Mouse (Mus musculus): ENCODE measurements around the gene Tbrg4.

Tbrg4 gene

GRCm38 (mm10) chr11:6568584-6569409 lies 57.1 kb downstream of the Tbrg4 start:
- in situ Hi-C loops (cut with MboI; ENCODE audit: low pct_unique_long_range_greater_than_20kb in 1 of 2, low sequenced_read_pairs in 2 of 2, unreplicated experiment in 1 of 2), result no loop called here

- in situ Hi-C loops (cut with MboI; ENCODE audit: low pct_unique_long_range_greater_than_20kb in 1 of 2, low sequenced_read_pairs in 2 of 2, unreplicated experiment in 1 of 2), result no loop called here
These were observed 57.9 kb downstream of the Tbrg4 start for GRCm38 (mm10) chr11:6567951-6568350.

GRCm38 (mm10) chr11:6566496-6566895 lies 59.4 kb downstream of the Tbrg4 start:
- in situ Hi-C loops (cut with MboI; ENCODE audit: low pct_unique_long_range_greater_than_20kb in 1 of 2, low sequenced_read_pairs in 2 of 2, unreplicated experiment in 1 of 2), result no loop called here
